Comparison of ENCODE assay signal across 22 mouse cellular contexts in genomic region chr7:82383536-82383848, GRCm38 (mm10). TPM values are rescaled to one million over a fixed set of nuclear protein-coding genes. Genes with fewer than 3 reads are reported as not detected.
"Had no signal": no experiment of that assay in that cellular context is flagged by ENCODE, and none has a peak within 500 bp of the region (broad histone marks: within the 10 kb centered on the region; RNA-seq: fewer than 3 reads in every experiment).

No protein-coding gene starts in this region.

- H3K9ac ChIP-seq: liver, embryonic 14.5 days; liver, postnatal 0 days; lung, embryonic 14.5 days; midbrain, embryonic 13.5 days; neural tube, embryonic 13.5 days had no signal

- H3K9me3 ChIP-seq: midbrain, embryonic 13.5 days; neural tube, embryonic 13.5 days had no signal

- DNase-seq: kidney, postnatal 14 days; layer of hippocampus, postnatal 36 days; left cerebral cortex, postnatal 4 days; liver, postnatal 0 days; lung, embryonic 14.5 days; retina, postnatal 1 day; right cerebral cortex, postnatal 25 days; thymus, adult 18-20 months; thymus, postnatal 14 days; thymus, postnatal 4 days had no signal

- H3K4me1 ChIP-seq: midbrain, embryonic 13.5 days; neural tube, embryonic 13.5 days had no signal

- ATAC-seq: hindbrain, postnatal 0 days; inflammation-experienced regulatory T-cells, adult 6 months; intestine, embryonic 16.5 days; liver, postnatal 0 days; lung, postnatal 0 days; midbrain, embryonic 13.5 days; midbrain, embryonic 16.5 days had no signal

- H3K4me2 ChIP-seq: liver, embryonic 11.5 days; lung, embryonic 14.5 days; midbrain, embryonic 13.5 days; neural tube, embryonic 13.5 days had no signal

- H3K36me3 ChIP-seq: midbrain, embryonic 13.5 days; neural tube, embryonic 13.5 days had no signal

- H3K27me3 ChIP-seq: midbrain, embryonic 13.5 days; neural tube, embryonic 13.5 days had no signal

- H3K4me3 ChIP-seq: left cerebral cortex, adult 2 months; midbrain, embryonic 13.5 days; myocyte; neural tube, embryonic 13.5 days had no signal

- H3K27ac ChIP-seq: hindbrain, postnatal 0 days; left cerebral cortex, adult 2 months; liver, embryonic 14.5 days; macrophage; midbrain, embryonic 13.5 days; neural tube, embryonic 13.5 days had no signal

RNA-seq across cellular contexts. Expression of gene Adamtsl3, which starts 48.0 kb away (rescaled TPM):
- polyA plus RNA-seq: macrophage had no signal
